ENCODE assay signal across 20 mouse cellular contexts in the genomic region with DNA sequence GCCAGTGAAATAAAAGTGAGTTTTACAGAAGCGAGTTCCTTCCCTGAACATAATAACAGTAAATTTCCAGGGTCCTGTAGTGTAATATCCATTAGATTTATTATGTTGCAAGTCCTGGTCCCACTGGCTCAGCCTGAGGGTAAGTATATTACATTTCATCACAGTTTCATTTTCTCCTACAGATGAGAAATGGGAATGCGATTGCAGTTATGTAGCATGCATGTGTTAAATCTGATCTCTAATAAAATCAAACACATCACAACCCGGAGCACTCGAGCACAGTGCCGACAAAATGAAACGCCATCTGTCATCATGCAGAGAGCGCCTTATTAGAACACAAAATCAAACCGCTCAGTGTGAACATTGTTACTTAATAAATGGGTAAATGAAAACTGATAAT.
A peak's percentile ranks its signal among the peaks of the same experiment; 100 is the strongest.
DNase-seq lines count a peak whose midpoint lies in the region; ATAC-seq and TF ChIP-seq lines count a peak whose summit lies in the region.
"Had no signal": no experiment of that assay in that cellular context is flagged by ENCODE, and none has a peak within 500 bp of the region (broad histone marks: within the 10 kb centered on the region; RNA-seq: fewer than 3 reads in every experiment).

No protein-coding gene starts in this region.

- H3K9ac ChIP-seq in forebrain, embryonic 15.5 days (replicated peaks), result no peak overlapping the region
- no peak overlapping the region for H3K9ac ChIP-seq in forebrain, embryonic 11.5 days (ENCODE audit: low read length)
- H3K9ac ChIP-seq in midbrain, embryonic 13.5 days (replicated peaks), result no peak overlapping the region
- H3K9ac ChIP-seq in midbrain, embryonic 15.5 days, result no peak overlapping the region
- no peak overlapping the region for H3K9ac ChIP-seq in forebrain, postnatal 0 days
- H3K9ac ChIP-seq: embryonic facial prominence, embryonic 13.5 days; neural tube, embryonic 12.5 days had no signal

- H3K27me3 ChIP-seq in forebrain, embryonic 15.5 days, result no peaks in the 10 kb centered on the region
- no peaks in the 10 kb centered on the region for H3K27me3 ChIP-seq in forebrain, embryonic 11.5 days (ENCODE audit: control insufficient read depth, insufficient read depth, low read length)
- H3K27me3 ChIP-seq in midbrain, embryonic 13.5 days, result no peaks in the 10 kb centered on the region
- no peaks in the 10 kb centered on the region for H3K27me3 ChIP-seq in midbrain, embryonic 15.5 days (replicated peaks)
- no peaks in the 10 kb centered on the region for H3K27me3 ChIP-seq in forebrain, postnatal 0 days (ENCODE audit: insufficient read depth, low read length)
- H3K27me3 ChIP-seq: embryonic facial prominence, embryonic 13.5 days; neural tube, embryonic 12.5 days had no signal

- H3K27ac ChIP-seq in forebrain, embryonic 15.5 days (replicated peaks), result peak overlapping the region; percentile 6; the same call in 1 of the 2 replicates
- H3K27ac ChIP-seq in forebrain, embryonic 11.5 days (ENCODE audit: low read depth, low read length), result no peak overlapping the region
- 0 out of 2 replicates have a peak overlapping the region, but pooled peaks have one; percentile 48 for H3K27ac ChIP-seq in midbrain, embryonic 13.5 days
- H3K27ac ChIP-seq in midbrain, embryonic 15.5 days, result no peak overlapping the region
- H3K27ac ChIP-seq in forebrain, postnatal 0 days (ENCODE audit: low read depth, low read length), result no peak overlapping the region
- H3K27ac ChIP-seq: embryonic facial prominence, embryonic 13.5 days; kidney, postnatal 0 days; neural tube, embryonic 12.5 days had no signal

- WGBS in forebrain, embryonic 15.5 days, result 34% methylated on average over 8 of the region's 8 CpGs
- WGBS in forebrain, embryonic 11.5 days, result 83% methylated on average over 8 of the region's 8 CpGs
- 66% methylated on average over 8 of the region's 8 CpGs for WGBS in midbrain, embryonic 13.5 days
- 61% methylated on average over 8 of the region's 8 CpGs for WGBS in midbrain, embryonic 15.5 days
- 29% methylated on average over 8 of the region's 8 CpGs for WGBS in forebrain, postnatal 0 days

- no peak overlapping the region for H3K4me3 ChIP-seq in forebrain, embryonic 15.5 days
- no peak overlapping the region for H3K4me3 ChIP-seq in forebrain, embryonic 11.5 days (ENCODE audit: low read depth, low read length)
- H3K4me3 ChIP-seq in midbrain, embryonic 13.5 days (replicated peaks), result no peak overlapping the region
- H3K4me3 ChIP-seq in midbrain, embryonic 15.5 days, result no peak overlapping the region
- no peak overlapping the region for H3K4me3 ChIP-seq in forebrain, postnatal 0 days (ENCODE audit: low read depth, low read length)
- H3K4me3 ChIP-seq: embryonic facial prominence, embryonic 13.5 days; neural tube, embryonic 12.5 days had no signal

- TF ChIP-seq CTCF in forebrain, postnatal 0 days (IDR thresholded peaks at IDR 0.05; ENCODE audit: low read depth), result no peak

- H3K36me3 ChIP-seq in forebrain, embryonic 15.5 days, result no peaks in the 10 kb centered on the region
- H3K36me3 ChIP-seq in forebrain, embryonic 11.5 days (ENCODE audit: control insufficient read depth, insufficient read depth, low read length), result no peaks in the 10 kb centered on the region
- no peaks in the 10 kb centered on the region for H3K36me3 ChIP-seq in midbrain, embryonic 13.5 days
- H3K36me3 ChIP-seq in midbrain, embryonic 15.5 days (replicated peaks), result no peaks in the 10 kb centered on the region
- no peaks in the 10 kb centered on the region for H3K36me3 ChIP-seq in forebrain, postnatal 0 days (ENCODE audit: insufficient read depth)
- H3K36me3 ChIP-seq: embryonic facial prominence, embryonic 13.5 days; neural tube, embryonic 12.5 days had no signal

- H3K4me1 ChIP-seq in forebrain, embryonic 15.5 days, result peaks cover 15% of the 10 kb centered on the region
- H3K4me1 ChIP-seq in forebrain, embryonic 11.5 days (replicated peaks; ENCODE audit: control insufficient read depth, insufficient read depth, low read length), result no peaks in the 10 kb centered on the region
- H3K4me1 ChIP-seq in midbrain, embryonic 13.5 days (replicated peaks), result peaks cover 12% of the 10 kb centered on the region
- peaks cover 8% of the 10 kb centered on the region; the same call in 1 of the 2 replicates for H3K4me1 ChIP-seq in midbrain, embryonic 15.5 days
- 0 out of 2 replicates have a peak, but pooled peaks cover 3% of the 10 kb centered on the region for H3K4me1 ChIP-seq in forebrain, postnatal 0 days (ENCODE audit: insufficient read depth)
- H3K4me1 ChIP-seq: embryonic facial prominence, embryonic 13.5 days had no signal

- H3K4me2 ChIP-seq in forebrain, embryonic 15.5 days (replicated peaks), result no peak overlapping the region
- no peak overlapping the region for H3K4me2 ChIP-seq in forebrain, embryonic 11.5 days (ENCODE audit: low read depth, low read length, severe bottlenecking)
- no peak overlapping the region for H3K4me2 ChIP-seq in midbrain, embryonic 13.5 days (replicated peaks)
- H3K4me2 ChIP-seq in midbrain, embryonic 15.5 days, result no peak overlapping the region
- no peak overlapping the region for H3K4me2 ChIP-seq in forebrain, postnatal 0 days (ENCODE audit: low read depth)
- H3K4me2 ChIP-seq: embryonic facial prominence, embryonic 13.5 days; neural tube, embryonic 12.5 days had no signal

- H3K9me3 ChIP-seq in forebrain, embryonic 15.5 days, result no peaks in the 10 kb centered on the region
- no peaks in the 10 kb centered on the region for H3K9me3 ChIP-seq in forebrain, embryonic 11.5 days (ENCODE audit: control insufficient read depth, low read length)
- no peaks in the 10 kb centered on the region for H3K9me3 ChIP-seq in midbrain, embryonic 13.5 days
- H3K9me3 ChIP-seq in midbrain, embryonic 15.5 days, result no peaks in the 10 kb centered on the region
- no peaks in the 10 kb centered on the region for H3K9me3 ChIP-seq in forebrain, postnatal 0 days (ENCODE audit: low read length)
- H3K9me3 ChIP-seq: embryonic facial prominence, embryonic 13.5 days; neural tube, embryonic 12.5 days had no signal

- ATAC-seq in forebrain, embryonic 15.5 days (replicated peaks), result peak; percentile 57; the same call in 1 of the 2 replicates
- no peak for ATAC-seq in forebrain, embryonic 11.5 days (replicated peaks; ENCODE audit: low FRiP score)
- 0 out of 2 replicates have a peak, but pooled peaks have one; percentile 37 for ATAC-seq in midbrain, embryonic 13.5 days
- ATAC-seq in midbrain, embryonic 15.5 days (replicated peaks), result no peak
- peak; percentile 54; the same call in 1 of the 2 replicates for ATAC-seq in forebrain, postnatal 0 days
- ATAC-seq: intestine, postnatal 0 days; lung, postnatal 0 days had no signal

- DNase-seq in forebrain, embryonic 11.5 days (ENCODE audit: low spot score), result no peak
- DNase-seq in forebrain, postnatal 0 days, result no peak
- DNase-seq in layer of hippocampus, postnatal 36 days, result peak; percentile 44 to 45
- DNase-seq in embryo, embryonic 10.5 days (ENCODE audit: low spot score), result no peak
- DNase-seq in adrenal gland, postnatal 25 days, result no peak
- DNase-seq: adrenal gland, postnatal 36 days; B cell, adult 2 months; cerebellum, adult 9-11 months; gastrocnemius, postnatal 25 days; liver; spleen, adult 18-20 months; thymus, postnatal 4 days had no signal

Comparison
In these comparisons a context has a peak if more than half of its experiments do, and no peak if none do; other contexts are left out.
1. ATAC-seq: peak in forebrain, embryonic 15.5 days (single experiment), midbrain, embryonic 13.5 days (single experiment) and forebrain, postnatal 0 days (single experiment); none in forebrain, embryonic 11.5 days (single experiment) and midbrain, embryonic 15.5 days (single experiment).
2. H3K27ac ChIP-seq: peak in forebrain, embryonic 15.5 days (single experiment) and midbrain, embryonic 13.5 days (single experiment); none in forebrain, embryonic 11.5 days (single experiment), midbrain, embryonic 15.5 days (single experiment) and forebrain, postnatal 0 days (single experiment).
3. DNase-seq: peak in layer of hippocampus, postnatal 36 days (2 of 2); none in forebrain, embryonic 11.5 days (single experiment), forebrain, postnatal 0 days (single experiment), embryo, embryonic 10.5 days (single experiment) and adrenal gland, postnatal 25 days (single experiment).